Mouse (Mus musculus) liver, embryonic 15.5 days (tissue): ENCODE data around the gene Ipo7. TPM values are rescaled to one million over a fixed set of nuclear protein-coding genes. Genes with fewer than 3 reads are reported as not detected.
"Not testable (repeated sequence)": the region's sequence is repeated elsewhere in the genome, so short reads cannot be mapped to it uniquely, and the experiment has no call there.

ENCODE experiments used
- ATAC-seq: fragments of 200-750 bp; cut with Nextera tagmentation; 2 replicates; pipeline ENCODE4 v1.8.0; 2017; ENCODE audit warnings: moderate number of reproducible peaks, mild to moderate bottlenecking, moderate library complexity; ENCODE audit not compliant: insufficient read depth
- H3K27ac ChIP-seq: fragments of 300-500 bp; sonication (generic); replicated peaks from 2 replicates; pipeline ENCODE4 v1.5.1; 2015; ENCODE audit warnings: mild to moderate bottlenecking, inconsistent platforms
- H3K27me3 ChIP-seq: fragments of 300-500 bp; sonication (generic); 2 replicates; pipeline ENCODE4 v1.6.1; 2015; ENCODE audit warnings: mild to moderate bottlenecking, inconsistent platforms
- H3K36me3 ChIP-seq: fragments of 300-500 bp; sonication (generic); replicated peaks from 2 replicates; pipeline ENCODE4 v1.6.1; 2015; ENCODE audit warnings: moderate library complexity, mild to moderate bottlenecking, inconsistent platforms
- H3K4me1 ChIP-seq: fragments of 300-500 bp; sonication (generic); replicated peaks from 2 replicates; pipeline ENCODE4 v1.6.1; 2015; ENCODE audit warnings: inconsistent platforms
- H3K4me2 ChIP-seq: fragments of 300-500 bp; sonication (generic); 2 replicates; pipeline ENCODE4 v1.6.1; 2015; ENCODE audit warnings: moderate library complexity, mild to moderate bottlenecking, inconsistent platforms
- H3K4me3 ChIP-seq: fragments of 300-500 bp; sonication (generic); replicated peaks from 2 replicates; pipeline ENCODE4 v1.5.1; 2015; ENCODE audit warnings: mild to moderate bottlenecking, inconsistent platforms
- H3K9ac ChIP-seq: fragments of 300-500 bp; sonication (generic); 2 replicates; pipeline ENCODE4 v1.6.1; 2015; ENCODE audit warnings: moderate library complexity, mild to moderate bottlenecking, inconsistent platforms
- H3K9me3 ChIP-seq: fragments of 300-500 bp; sonication (generic); replicated peaks from 2 replicates; pipeline ENCODE4 v1.6.1; 2016; ENCODE audit warnings: inconsistent platforms
- WGBS: fragments of 180-500 bp; shearing (Covaris S2); methylation state at CpG from one replicate; pipeline ENCODE4 v1.1.7; 2015; ENCODE audit warnings: mixed read lengths; ENCODE audit not compliant: insufficient replicate concordance; 5-methylcytosine and 5-hydroxymethylcytosine counted together
- polyA plus RNA-seq: library from polyadenylated mRNA; unstranded; fragments of >200 nt; fragmentation: Nextera tagmentation; extraction: Ambion mirVana; gene quantifications from 2 replicates; pipeline ENCODE4 v1.2.1, GENCODE M21; 2015

Ipo7 gene
- polyA plus RNA-seq, 1 experiment from 2014 or later = 18.4 TPM

- WGBS = 59% methylated on average over 1 of the region's 1 CpGs
- peaks cover 18% of the 10 kb centered on the region for H3K36me3 ChIP-seq
- peaks cover 32% of the 10 kb centered on the region for H3K4me1 ChIP-seq
- no peaks in the 10 kb centered on the region for H3K9me3 ChIP-seq
- H3K4me3 ChIP-seq = no peak overlapping the region
- H3K27me3 ChIP-seq = no peaks in the 10 kb centered on the region
- no peak for ATAC-seq
- H3K27ac ChIP-seq = no peak overlapping the region
- H3K4me2 ChIP-seq = no peak overlapping the region
- no peak overlapping the region for H3K9ac ChIP-seq
Observed at GRCm38 (mm10) chr7:110023553-110023952, 5.5 kb downstream of the Ipo7 start.

- H3K36me3 ChIP-seq = peaks cover 44% of the 10 kb centered on the region
- no peak overlapping the region for H3K9ac ChIP-seq
- ATAC-seq = no peak
- no peak overlapping the region for H3K4me2 ChIP-seq
- H3K4me1 ChIP-seq = peaks cover 13% of the 10 kb centered on the region
- WGBS = 70% methylated on average over 2 of the region's 2 CpGs
- H3K4me3 ChIP-seq = no peak overlapping the region
- no peaks in the 10 kb centered on the region for H3K9me3 ChIP-seq
- no peak overlapping the region for H3K27ac ChIP-seq
- H3K27me3 ChIP-seq = no peaks in the 10 kb centered on the region
Observed at GRCm38 (mm10) chr7:110026594-110026993, 8.5 kb downstream of the Ipo7 start.

- Histone ChIP-seq H3K36me3 (peaks cover 65% of the 10 kb centered on the region), H3K4me1 (0 out of 2 replicates have a peak, but pooled peaks cover 2% of the 10 kb centered on the region), H3K4me3 (no peak overlapping the region), H3K9me3 (no peaks in the 10 kb centered on the region), H3K27me3 (no peaks in the 10 kb centered on the region), H3K9ac (no peak overlapping the region), H3K27ac (no peak overlapping the region), H3K4me2 (no peak overlapping the region)
- ATAC-seq = no peak
- 74% methylated on average over 1 of the region's 1 CpGs for WGBS
Observed at GRCm38 (mm10) chr7:110028826-110029225, 10.8 kb downstream of the Ipo7 start.

DNA sequence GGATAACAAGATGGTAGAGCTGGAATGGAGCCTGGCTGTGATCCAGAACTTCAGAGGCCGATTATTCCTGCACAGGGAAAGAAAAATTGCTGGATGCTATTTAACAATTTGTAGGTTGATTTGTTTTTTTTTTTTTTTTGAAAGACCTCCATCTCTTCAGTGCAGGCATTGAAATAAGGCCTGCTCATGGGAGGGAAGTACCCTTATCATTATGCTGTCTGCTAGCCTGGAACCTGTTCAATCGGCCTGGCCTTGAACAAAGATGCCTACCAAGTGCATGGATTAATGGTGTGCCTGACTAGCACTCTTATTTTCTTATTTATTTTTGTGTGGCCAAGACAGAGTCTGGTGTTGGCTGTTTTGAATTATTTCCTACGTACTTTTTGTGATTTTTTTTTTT is 12.3 kb downstream of the Ipo7 start:
- Histone ChIP-seq H3K4me3 (no peak overlapping the region), H3K9me3 (no peaks in the 10 kb centered on the region), H3K36me3 (peaks cover 77% of the 10 kb centered on the region), H3K27me3 (no peaks in the 10 kb centered on the region), H3K27ac (no peak overlapping the region), H3K4me2 (no peak overlapping the region), H3K4me1 (0 out of 2 replicates have a peak, but pooled peaks cover 2% of the 10 kb centered on the region), H3K9ac (no peak overlapping the region)
- 73% methylated on average over 3 of the region's 3 CpGs for WGBS
- ATAC-seq = no peak

DNA sequence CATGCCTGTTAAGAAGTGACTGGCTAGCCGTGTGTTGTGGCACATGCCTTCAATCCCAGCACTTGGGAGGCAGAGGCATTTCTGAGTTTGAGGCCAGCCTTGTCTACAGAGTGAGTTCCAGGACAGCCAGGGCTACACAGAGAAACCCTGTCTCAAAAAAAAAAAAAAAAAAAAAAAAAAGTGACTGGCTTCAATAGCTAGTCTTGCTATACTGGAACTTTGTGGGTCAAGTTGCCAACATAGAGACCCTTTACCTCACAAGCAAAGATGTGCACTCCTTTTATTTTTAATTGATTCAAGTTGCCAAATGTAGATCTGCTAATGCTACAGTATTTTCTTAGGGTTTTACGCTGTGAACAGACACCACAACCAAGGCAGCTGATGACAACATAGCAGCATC is 39.6 kb downstream of the Ipo7 start:
- Histone ChIP-seq H3K4me1 (peaks cover 15% of the 10 kb centered on the region), H3K36me3 (peaks cover 47% of the 10 kb centered on the region)
- 86% methylated on average over 2 of the region's 2 CpGs for WGBS
- H3K4me2 ChIP-seq, H3K9me3 ChIP-seq, H3K27me3 ChIP-seq, H3K27ac ChIP-seq, H3K9ac ChIP-seq, ATAC-seq, H3K4me3 ChIP-seq: not testable (repeated sequence)

DNA sequence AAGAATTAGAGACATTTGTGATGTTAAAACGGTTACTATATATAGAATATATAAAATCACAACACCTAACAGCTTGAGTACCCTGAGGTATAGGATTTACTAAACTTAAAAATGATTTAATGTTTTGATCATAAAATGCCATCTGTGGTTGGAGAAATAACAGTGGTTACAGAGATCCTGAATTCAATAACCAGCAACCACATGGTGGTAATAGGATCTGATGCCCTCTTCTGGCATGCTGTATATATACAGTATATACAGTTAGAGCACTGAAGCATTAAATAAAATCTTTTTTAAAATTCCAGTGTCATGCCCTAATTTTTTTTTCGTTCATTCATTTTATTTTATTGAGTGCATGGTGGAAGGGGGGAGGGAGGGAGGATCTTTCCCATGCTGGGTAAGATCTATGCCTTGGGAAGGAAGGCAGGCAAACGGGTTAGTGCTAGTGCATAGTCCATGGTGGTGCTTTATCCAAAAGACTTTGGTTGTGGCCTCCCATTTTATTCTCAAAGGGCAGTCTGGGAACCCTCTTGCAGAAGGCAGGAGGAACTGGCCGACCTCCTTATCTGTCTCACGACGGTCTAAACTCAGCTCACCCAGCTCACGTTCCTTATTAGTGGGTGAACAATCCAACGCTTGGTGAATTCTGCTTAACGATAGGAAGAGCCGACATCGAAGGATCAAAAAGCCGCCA is 41.2 kb downstream of the Ipo7 start:
- H3K4me2 ChIP-seq = peak overlapping the region; percentile 79
- H3K36me3 ChIP-seq = peaks cover 40% of the 10 kb centered on the region
- no peak overlapping the region for H3K9ac ChIP-seq
- no peaks in the 10 kb centered on the region for H3K27me3 ChIP-seq
- H3K4me1 ChIP-seq = peaks cover 30% of the 10 kb centered on the region
- H3K9me3 ChIP-seq = no peaks in the 10 kb centered on the region
- no peak for ATAC-seq
- 58% methylated on average over 12 of the region's 12 CpGs for WGBS
- H3K27ac ChIP-seq = peak overlapping the region; percentile 96
- H3K4me3 ChIP-seq = peak overlapping the region; percentile 84

- WGBS = 13% methylated on average over 5 of the region's 5 CpGs
- Histone ChIP-seq H3K9me3 (no peaks in the 10 kb centered on the region), H3K36me3 (peaks cover 33% of the 10 kb centered on the region), H3K27ac (peak overlapping the region; percentile 96), H3K4me2 (peak overlapping the region; percentile 79), H3K4me3 (peak overlapping the region; percentile 84), H3K27me3 (no peaks in the 10 kb centered on the region), H3K4me1 (peaks cover 33% of the 10 kb centered on the region), H3K9ac (peak overlapping the region; percentile 94)
- ATAC-seq = no peak
Observed at GRCm38 (mm10) chr7:110060106-110060668, 42.1 kb downstream of the Ipo7 start.

GRCm38 (mm10) chr7:110060669-110061198 is 42.7 kb downstream of the Ipo7 start:
- peak overlapping the region; percentile 94 for H3K9ac ChIP-seq
- peaks cover 36% of the 10 kb centered on the region for H3K36me3 ChIP-seq
- peak; percentile 4 for ATAC-seq
- no peaks in the 10 kb centered on the region for H3K27me3 ChIP-seq
- H3K4me1 ChIP-seq = peaks cover 33% of the 10 kb centered on the region
- peak overlapping the region; percentile 84 for H3K4me3 ChIP-seq
- under 1% methylated on average over 26 of the region's 26 CpGs for WGBS
- peak overlapping the region; percentile 96 for H3K27ac ChIP-seq
- H3K9me3 ChIP-seq = no peaks in the 10 kb centered on the region
- peak overlapping the region; percentile 79 for H3K4me2 ChIP-seq

- Histone ChIP-seq H3K36me3 (peaks cover 35% of the 10 kb centered on the region), H3K9ac (peak within 1 kb of the TSS; percentile 94), H3K4me3 (peak within 1 kb of the TSS; percentile 84), H3K9me3 (no peaks in the 10 kb centered on the region), H3K4me2 (peak within 1 kb of the TSS; percentile 79), H3K4me1 (peaks cover 33% of the 10 kb centered on the region), H3K27me3 (no peaks in the 10 kb centered on the region), H3K27ac (peak within 1 kb of the TSS; percentile 100)
- under 1% methylated on average over 34 of the region's 34 CpGs for WGBS
- peak; percentile 95 for ATAC-seq
Observed at GRCm38 (mm10) chr7:110061199-110061751, 43.2 kb downstream of the Ipo7 start, which contains the start of gene Zfp143. Zfp143 (plus strand) TSS chr7:110061217.

GRCm38 (mm10) chr7:110061752-110062273 is 43.7 kb downstream of the Ipo7 start:
- peak overlapping the region; percentile 88 for H3K9ac ChIP-seq
- peak overlapping the region; percentile 70 for H3K4me2 ChIP-seq
- no peaks in the 10 kb centered on the region for H3K27me3 ChIP-seq
- peak overlapping the region; percentile 84 for H3K4me3 ChIP-seq
- peak overlapping the region; percentile 100 for H3K27ac ChIP-seq
- H3K9me3 ChIP-seq = no peaks in the 10 kb centered on the region
- H3K36me3 ChIP-seq = peaks cover 34% of the 10 kb centered on the region
- WGBS = under 1% methylated on average over 48 of the region's 48 CpGs
- peak; percentile 84 for ATAC-seq
- peaks cover 33% of the 10 kb centered on the region for H3K4me1 ChIP-seq

DNA sequence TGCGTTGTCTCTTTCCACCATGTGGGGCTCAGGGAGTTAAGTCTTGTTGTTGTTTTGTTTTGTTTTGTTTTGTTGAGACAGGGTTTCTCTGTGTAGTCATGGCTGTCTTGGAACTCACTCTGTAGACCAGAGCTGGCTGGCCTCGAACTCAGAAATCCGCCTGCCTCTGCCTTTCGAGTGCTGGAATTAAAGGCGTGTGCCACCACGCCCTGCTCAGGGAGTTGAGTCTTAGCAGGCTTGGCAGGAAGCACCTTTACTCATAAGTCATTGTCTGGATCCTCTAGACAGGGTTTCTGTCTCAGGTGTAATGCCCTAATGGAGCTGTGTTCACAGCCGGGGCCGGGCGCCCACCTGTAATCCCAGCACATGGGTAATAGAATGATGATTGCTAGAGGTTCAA is 45.7 kb downstream of the Ipo7 start:
- no peaks in the 10 kb centered on the region for H3K27me3 ChIP-seq
- peak overlapping the region; percentile 70; the same call in 1 of the 2 replicates for H3K4me2 ChIP-seq
- ATAC-seq = no peak
- H3K27ac ChIP-seq = no peak overlapping the region
- peaks cover 35% of the 10 kb centered on the region for H3K4me1 ChIP-seq
- peaks cover 37% of the 10 kb centered on the region for H3K36me3 ChIP-seq
- WGBS = 87% methylated on average over 9 of the region's 9 CpGs
- H3K4me3 ChIP-seq = peak overlapping the region; percentile 84; the same call in 1 of the 2 replicates
- H3K9ac ChIP-seq = no peak overlapping the region
- H3K9me3 ChIP-seq = no peaks in the 10 kb centered on the region
